Mouse (Mus musculus): Measurements from ENCODE around the gene D630045J12Rik. TPM values are rescaled to one million over a fixed set of nuclear protein-coding genes. Genes with fewer than 3 reads are reported as not detected.

Gene D630045J12Rik
- polyA plus RNA-seq, 1 experiment from 2014 or later, result 8.4 TPM

DNA sequence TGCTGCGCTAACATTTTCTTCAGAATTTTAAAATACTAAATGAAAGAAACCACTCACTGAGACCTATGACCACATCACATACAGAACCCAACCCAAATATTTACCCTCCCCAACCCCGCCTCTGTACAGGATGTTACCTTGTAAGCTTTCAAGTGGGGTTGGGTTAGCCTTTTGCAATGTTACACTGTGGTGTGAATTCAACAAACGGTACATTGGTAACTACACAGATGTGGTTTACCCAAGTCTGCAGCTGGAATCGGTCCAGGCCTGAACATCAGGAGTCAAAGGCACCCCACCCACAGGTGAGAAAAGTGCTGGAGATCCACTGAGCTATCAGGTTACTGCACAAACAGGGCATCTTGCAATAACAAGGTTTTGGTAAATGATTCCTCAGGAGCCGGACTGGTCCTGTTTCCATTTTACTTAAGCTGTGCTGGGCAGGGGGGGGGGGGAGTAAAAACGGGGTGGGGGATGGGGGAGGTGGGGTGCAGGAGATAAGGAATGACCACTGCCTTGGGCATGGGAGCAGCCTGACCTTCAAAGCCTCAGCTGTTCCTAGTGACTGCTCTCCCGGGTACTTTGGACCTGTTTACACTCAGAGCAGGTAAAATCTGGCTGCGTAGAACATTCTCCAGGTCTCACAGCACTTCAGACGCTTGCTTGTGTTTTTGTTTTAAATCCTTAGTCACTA, 133.0 kb downstream of the D630045J12Rik start:
- DNase-seq (ENCODE audit: low spot score), result no peak
- peaks cover 22% of the 10 kb centered on the region for H3K36me3 ChIP-seq
- no peaks in the 10 kb centered on the region for H3K9me3 ChIP-seq
- no peak overlapping the region for H3K27ac ChIP-seq
- no peaks in the 10 kb centered on the region for H3K27me3 ChIP-seq (ENCODE audit: insufficient read depth, poor library complexity, severe bottlenecking)
- H3K4me3 ChIP-seq, result no peak overlapping the region
- 74% methylated on average over 9 of the region's 9 CpGs for WGBS
- peaks cover 7% of the 10 kb centered on the region; the same call in 1 of the 2 replicates for H3K4me1 ChIP-seq (replicated peaks)

- H3K4me1 ChIP-seq (replicated peaks), result peaks cover 7% of the 10 kb centered on the region; the same call in 1 of the 2 replicates
- DNase-seq (ENCODE audit: low spot score), result no peak
Measured at GRCm38 (mm10) chr6:38118341-38118740, 135.5 kb downstream of the D630045J12Rik start.

DNA sequence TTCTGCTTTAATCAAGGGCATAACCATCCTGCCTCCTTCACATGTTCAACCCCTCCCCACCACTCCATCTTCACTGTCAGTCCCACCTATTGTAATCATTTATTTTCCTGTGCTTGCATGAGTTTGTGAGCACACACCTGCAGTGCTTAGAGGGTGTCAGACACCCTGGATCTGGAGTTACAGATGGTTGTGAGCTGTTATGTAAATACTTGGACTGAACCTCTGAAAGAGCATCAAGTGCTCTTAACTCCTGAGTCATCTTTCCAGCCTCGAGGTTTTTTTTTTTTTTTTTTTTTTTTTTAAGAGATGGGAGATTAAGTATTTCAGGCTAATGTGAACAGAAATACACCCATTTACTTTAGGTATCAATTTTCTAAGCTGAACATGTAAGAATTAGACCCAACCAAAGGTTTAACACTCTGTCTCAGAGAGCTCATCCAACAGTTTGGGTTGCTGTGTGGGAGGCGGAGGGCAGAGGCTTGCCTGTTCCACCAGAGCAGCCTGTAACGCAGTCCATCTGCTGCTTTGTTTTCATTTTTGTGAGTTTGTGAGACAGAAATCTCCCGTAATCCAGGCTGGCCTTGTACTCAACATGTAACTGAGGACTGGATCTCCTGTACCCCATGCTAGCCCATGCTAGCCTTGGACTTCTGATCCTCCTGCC, 137.6 kb downstream of the D630045J12Rik start:
- WGBS, result 73% methylated on average over 4 of the region's 4 CpGs

More at GRCm38 (mm10) chr6:38118341-38118740, 135.5 kb downstream of the D630045J12Rik start:
- Histone ChIP-seq H3K27me3 (ENCODE audit: insufficient read depth, poor library complexity, severe bottlenecking) (no peaks in the 10 kb centered on the region), H3K4me3 (no peak overlapping the region), H3K36me3 (no peaks in the 10 kb centered on the region), H3K9me3 (no peaks in the 10 kb centered on the region), H3K27ac (no peak overlapping the region)
- 91% methylated on average over 6 of the region's 6 CpGs for WGBS

DNA sequence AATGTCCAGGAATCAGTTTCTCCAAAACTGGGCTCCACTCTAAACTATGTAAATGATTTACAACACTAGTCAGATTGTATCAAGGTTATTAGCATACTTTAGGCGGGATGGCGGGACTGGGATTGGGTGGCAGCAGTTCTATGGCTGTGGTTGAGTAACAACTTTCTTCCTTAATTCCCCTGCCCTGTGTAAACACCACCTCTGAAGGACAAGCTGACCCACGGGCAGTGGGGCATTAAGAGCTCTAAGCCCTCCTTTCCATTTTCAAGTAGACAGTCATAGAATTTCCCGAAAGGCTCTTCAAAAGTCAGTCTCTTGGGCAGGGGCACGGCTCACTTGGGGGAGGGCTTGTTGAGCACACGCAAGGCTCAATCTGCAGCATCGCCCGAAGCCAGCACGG, 142.9 kb downstream of the D630045J12Rik start:
- DNase-seq (ENCODE audit: low spot score), result no peak
- Histone ChIP-seq H3K36me3 (no peaks in the 10 kb centered on the region), H3K27ac (no peak overlapping the region), H3K27me3 (ENCODE audit: insufficient read depth, poor library complexity, severe bottlenecking) (peaks cover 8% of the 10 kb centered on the region; the same call in 1 of the 2 replicates), H3K4me3 (no peak overlapping the region), H3K4me1 (replicated peaks) (peaks cover 10% of the 10 kb centered on the region; the same call in 1 of the 2 replicates), H3K9me3 (no peaks in the 10 kb centered on the region)
- WGBS, result 84% methylated on average over 9 of the region's 9 CpGs

More for the DNA sequence above, 137.6 kb downstream of the D630045J12Rik start:
- Histone ChIP-seq H3K27ac (no peak overlapping the region), H3K4me1 (replicated peaks) (no peaks in the 10 kb centered on the region), H3K36me3 (no peaks in the 10 kb centered on the region), H3K27me3 (ENCODE audit: insufficient read depth, poor library complexity, severe bottlenecking) (no peaks in the 10 kb centered on the region), H3K4me3 (no peak overlapping the region), H3K9me3 (no peaks in the 10 kb centered on the region)
- no peak for DNase-seq (ENCODE audit: low spot score)

DNA sequence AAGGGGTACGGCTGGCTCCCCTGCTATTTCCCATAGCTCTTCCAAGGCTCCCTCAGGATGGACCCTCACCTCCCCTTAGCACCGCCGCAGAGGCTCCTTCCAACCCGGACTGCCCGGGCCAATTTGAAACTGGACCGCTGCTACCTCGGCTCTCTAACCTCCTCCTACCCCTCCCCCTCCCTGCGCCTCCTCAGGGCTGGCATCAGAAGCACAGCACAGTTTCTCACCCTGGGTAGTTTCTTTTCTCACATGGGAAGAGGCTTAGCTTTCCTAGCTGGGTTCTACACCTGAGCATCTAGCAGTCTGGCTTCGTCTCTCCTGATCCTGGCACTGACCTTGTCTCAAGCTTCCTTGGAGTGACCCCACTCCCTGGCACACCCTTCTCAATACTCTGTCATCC, 143.9 kb downstream of the D630045J12Rik start:
- no peaks in the 10 kb centered on the region for H3K9me3 ChIP-seq
- H3K27ac ChIP-seq, result no peak overlapping the region
- no peaks in the 10 kb centered on the region for H3K36me3 ChIP-seq
- DNase-seq (ENCODE audit: low spot score), result no peak
- peaks cover 8% of the 10 kb centered on the region; the same call in 1 of the 2 replicates for H3K27me3 ChIP-seq (ENCODE audit: insufficient read depth, poor library complexity, severe bottlenecking)
- H3K4me1 ChIP-seq (replicated peaks), result peaks cover 10% of the 10 kb centered on the region; the same call in 1 of the 2 replicates
- 12% methylated on average over 9 of the region's 9 CpGs for WGBS
- no peak overlapping the region for H3K4me3 ChIP-seq

- H3K4me1 ChIP-seq (replicated peaks), result peaks cover 10% of the 10 kb centered on the region; the same call in 1 of the 2 replicates
- no peaks in the 10 kb centered on the region for H3K36me3 ChIP-seq
- H3K9me3 ChIP-seq, result no peaks in the 10 kb centered on the region
- H3K4me3 ChIP-seq, result no peak within 1 kb of the TSS
- no peak for DNase-seq (ENCODE audit: low spot score)
- H3K27me3 ChIP-seq (ENCODE audit: insufficient read depth, poor library complexity, severe bottlenecking), result peaks cover 8% of the 10 kb centered on the region; the same call in 1 of the 2 replicates
- WGBS, result 26% methylated on average over 9 of the region's 9 CpGs
- H3K27ac ChIP-seq, result no peak within 1 kb of the TSS
Measured at GRCm38 (mm10) chr6:38109160-38109795, 144.5 kb downstream of the D630045J12Rik start, which contains the start of gene Tmem213. Gene Tmem213, plus strand, starts transcription at chr6:38109255.

GRCm38 (mm10) chr6:38108449-38108848, 145.4 kb downstream of the D630045J12Rik start:
- Histone ChIP-seq H3K9me3 (no peaks in the 10 kb centered on the region), H3K4me1 (replicated peaks) (peaks cover 15% of the 10 kb centered on the region), H3K27ac (no peak overlapping the region), H3K4me3 (no peak overlapping the region), H3K36me3 (no peaks in the 10 kb centered on the region), H3K27me3 (ENCODE audit: insufficient read depth, poor library complexity, severe bottlenecking) (peaks cover 8% of the 10 kb centered on the region; the same call in 1 of the 2 replicates)
- no peak for DNase-seq (ENCODE audit: low spot score)
- WGBS, result 92% methylated on average over 5 of the region's 5 CpGs

GRCm38 (mm10) chr6:38105924-38106323, 147.9 kb downstream of the D630045J12Rik start:
- no peak overlapping the region for H3K27ac ChIP-seq
- H3K4me1 ChIP-seq (replicated peaks), result peaks cover 15% of the 10 kb centered on the region
- no peak for DNase-seq (ENCODE audit: low spot score)
- no peaks in the 10 kb centered on the region for H3K9me3 ChIP-seq
- WGBS, result 88% methylated on average over 9 of the region's 9 CpGs
- H3K4me3 ChIP-seq, result no peak overlapping the region
- H3K36me3 ChIP-seq, result no peaks in the 10 kb centered on the region
- peaks cover 8% of the 10 kb centered on the region; the same call in 1 of the 2 replicates for H3K27me3 ChIP-seq (ENCODE audit: insufficient read depth, poor library complexity, severe bottlenecking)

DNA sequence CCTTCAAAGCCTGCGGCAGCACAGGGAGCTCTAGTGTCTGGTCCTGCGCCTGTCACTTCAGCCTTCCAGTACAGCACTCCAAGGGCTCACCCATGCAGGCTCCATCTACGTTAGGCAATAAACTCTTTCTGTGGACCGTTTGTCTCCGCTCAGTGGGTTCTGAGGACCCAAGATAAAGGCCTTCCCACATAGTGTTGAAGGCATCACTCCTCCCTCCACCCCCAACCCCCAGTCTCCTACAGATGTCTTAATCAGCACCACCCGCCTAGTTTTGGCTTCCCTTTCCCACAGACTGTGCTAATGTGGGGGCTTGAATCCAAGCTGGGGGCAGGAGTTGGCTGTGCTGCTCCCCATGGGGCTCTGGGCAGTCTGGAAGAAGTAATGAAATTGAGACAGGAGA, 150.0 kb downstream of the D630045J12Rik start:
- WGBS, result 56% methylated on average over 6 of the region's 6 CpGs
- Histone ChIP-seq H3K4me3 (no peak overlapping the region), H3K36me3 (no peaks in the 10 kb centered on the region), H3K27me3 (ENCODE audit: insufficient read depth, poor library complexity, severe bottlenecking) (no peaks in the 10 kb centered on the region), H3K27ac (no peak overlapping the region), H3K9me3 (no peaks in the 10 kb centered on the region), H3K4me1 (replicated peaks) (peaks cover 5% of the 10 kb centered on the region)
- no peak for DNase-seq (ENCODE audit: low spot score)

DNA sequence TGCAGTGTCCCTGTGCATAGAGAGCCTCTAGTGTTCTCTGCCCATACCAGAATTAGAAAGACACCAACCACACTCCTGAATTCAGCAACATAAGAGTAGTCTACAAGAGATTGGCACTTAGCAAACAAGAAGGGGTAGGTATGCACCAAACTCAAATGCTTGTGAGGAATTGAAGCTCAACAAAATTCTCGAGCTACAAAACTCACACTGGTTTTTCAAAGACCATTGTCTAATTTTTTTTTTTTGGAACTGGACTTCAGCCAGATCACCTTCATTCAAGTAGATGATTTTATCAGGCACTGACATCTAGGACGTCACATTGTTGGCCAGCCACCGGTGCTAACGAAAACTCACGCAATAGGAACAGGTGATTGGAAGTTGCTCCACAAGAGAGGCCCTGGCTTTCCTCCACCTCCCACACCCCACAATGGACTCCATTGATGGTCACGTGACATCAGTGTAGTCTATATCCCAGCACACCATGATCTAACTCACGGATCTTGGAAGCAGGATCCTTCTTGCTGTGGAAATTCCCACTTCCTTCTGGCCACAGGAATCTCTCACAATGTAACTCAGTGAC, 151.5 kb downstream of the D630045J12Rik start:
- Histone ChIP-seq H3K27me3 (ENCODE audit: insufficient read depth, poor library complexity, severe bottlenecking) (no peaks in the 10 kb centered on the region), H3K4me3 (no peak overlapping the region), H3K36me3 (no peaks in the 10 kb centered on the region), H3K9me3 (0 out of 2 replicates have a peak, but pooled peaks cover 3% of the 10 kb centered on the region), H3K4me1 (replicated peaks) (peaks cover 5% of the 10 kb centered on the region), H3K27ac (no peak overlapping the region)
- DNase-seq (ENCODE audit: low spot score), result no peak
- 90% methylated on average over 7 of the region's 7 CpGs for WGBS

DNA sequence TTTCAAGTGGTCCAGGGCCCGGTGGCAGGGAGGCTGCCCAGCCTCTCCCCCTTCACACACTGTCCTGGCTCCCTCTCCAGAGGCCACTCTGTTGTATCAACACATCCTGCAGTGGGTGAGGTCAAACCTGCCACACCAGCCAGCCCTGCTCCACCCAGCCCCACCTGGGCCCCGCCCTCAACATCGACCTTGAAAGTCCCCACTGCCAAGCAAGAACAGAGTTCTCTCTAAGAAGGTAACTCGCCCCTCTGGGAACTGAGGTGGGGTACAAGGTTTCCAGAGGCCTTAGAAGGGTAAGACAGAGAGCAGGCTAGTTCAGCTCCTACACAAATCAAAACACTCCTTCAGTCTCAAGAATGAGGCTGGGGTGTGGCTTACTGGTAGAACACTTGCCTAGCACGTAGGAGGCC, 156.8 kb downstream of the D630045J12Rik start:
- no peaks in the 10 kb centered on the region for H3K36me3 ChIP-seq
- H3K9me3 ChIP-seq, result 0 out of 2 replicates have a peak, but pooled peaks cover 3% of the 10 kb centered on the region
- no peaks in the 10 kb centered on the region for H3K4me1 ChIP-seq (replicated peaks)
- no peak overlapping the region for H3K27ac ChIP-seq
- no peak overlapping the region for H3K4me3 ChIP-seq
- H3K27me3 ChIP-seq (ENCODE audit: insufficient read depth, poor library complexity, severe bottlenecking), result no peaks in the 10 kb centered on the region
- DNase-seq (ENCODE audit: low spot score), result no peak
- 69% methylated on average over 5 of the region's 5 CpGs for WGBS

- Histone ChIP-seq H3K27me3 (ENCODE audit: insufficient read depth, poor library complexity, severe bottlenecking) (no peaks in the 10 kb centered on the region), H3K9me3 (0 out of 2 replicates have a peak, but pooled peaks cover 3% of the 10 kb centered on the region), H3K4me3 (no peak overlapping the region), H3K27ac (no peak overlapping the region), H3K4me1 (replicated peaks) (no peaks in the 10 kb centered on the region), H3K36me3 (no peaks in the 10 kb centered on the region)
- WGBS, result 90% methylated on average over 10 of the region's 10 CpGs
- DNase-seq (ENCODE audit: low spot score), result no peak
Measured at GRCm38 (mm10) chr6:38094701-38095100, 159.1 kb downstream of the D630045J12Rik start.
